9 mouse cellular contexts compared by ENCODE assay signal in genomic region chr15:84965575-84966360, GRCm38 (mm10). TPM values are rescaled to one million over a fixed set of nuclear protein-coding genes. Genes with fewer than 3 reads are reported as not detected.
A peak's percentile ranks its signal among the peaks of the same experiment; 100 is the strongest.
DNase-seq lines count a peak whose midpoint lies in the region; ATAC-seq lines count a peak whose summit lies in the region.
"Had no signal": no experiment of that assay in that cellular context is flagged by ENCODE, and none has a peak within 500 bp of the region (broad histone marks: within the 10 kb centered on the region; RNA-seq: fewer than 3 reads in every experiment).

No protein-coding gene starts in this region.

- no peak overlapping the region for H3K4me3 ChIP-seq in heart, embryonic 11.5 days (ENCODE audit: low read depth, low read length)
- H3K4me3 ChIP-seq: limb, embryonic 15.5 days had no signal

- H3K36me3 ChIP-seq in heart, embryonic 11.5 days (ENCODE audit: control insufficient read depth, insufficient read depth, low read length), result no peaks in the 10 kb centered on the region

- no peaks in the 10 kb centered on the region for H3K4me1 ChIP-seq in heart, embryonic 11.5 days (ENCODE audit: control insufficient read depth, insufficient read depth, low read length)
- H3K4me1 ChIP-seq: limb, embryonic 15.5 days had no signal

- ATAC-seq in heart, embryonic 11.5 days (replicated peaks; ENCODE audit: insufficient number of reproducible peaks, low FRiP score, low TSS enrichment), result no peak

- H3K9ac ChIP-seq in heart, embryonic 11.5 days (ENCODE audit: low read depth, low read length), result no peak overlapping the region
- H3K9ac ChIP-seq: limb, embryonic 15.5 days had no signal

- intact Hi-C loops in gastrocnemius, postnatal 14 days (cut with DNase I; ENCODE audit: low total_unique reads), result no loop called here

- 45% methylated on average over 7 of the region's 7 CpGs for WGBS in heart, embryonic 11.5 days (ENCODE audit: insufficient replicate concordance)

- no peak overlapping the region for H3K4me2 ChIP-seq in heart, embryonic 11.5 days
- H3K4me2 ChIP-seq: limb, embryonic 15.5 days had no signal

- H3K27me3 ChIP-seq in heart, embryonic 11.5 days (ENCODE audit: control insufficient read depth, insufficient read depth, low read length), result no peaks in the 10 kb centered on the region
- H3K27me3 ChIP-seq: limb, embryonic 15.5 days had no signal

- H3K9me3 ChIP-seq in heart, embryonic 11.5 days (replicated peaks; ENCODE audit: control insufficient read depth, low read length), result no peaks in the 10 kb centered on the region
- H3K9me3 ChIP-seq: limb, embryonic 15.5 days had no signal

- H3K27ac ChIP-seq in heart, embryonic 11.5 days (ENCODE audit: low read depth, low read length), result no peak overlapping the region
- H3K27ac ChIP-seq: limb, embryonic 15.5 days had no signal

- peak; percentile 80 for DNase-seq in heart, postnatal 4 days
- DNase-seq in B cell, adult 2 months, result peak; percentile 74 to 75
- DNase-seq in adrenal gland, postnatal 10 days, result peak; percentile 77
- peak; percentile 40 for DNase-seq in gastrocnemius, postnatal 14 days
- DNase-seq in naive thymus-derived CD4-positive, alpha-beta T cell, adult 2 months (ENCODE audit: low read depth), result peak; percentile 49
- no peak for DNase-seq in left cerebral cortex, adult 18-20 months (ENCODE audit: low spot score in 2 of 2)
- DNase-seq in layer of hippocampus, adult 9-11 months, result no peak

RNA-seq across cellular contexts. Expression of gene 5031439G07Rik, which starts 22.6 kb away (rescaled TPM):
- 10 to 100 TPM; 22.2 to 23.8 TPM for total RNA-seq in heart, postnatal 4 days (2021)
- 4.6 and 8.1 TPM in 2 replicates for polyA plus RNA-seq in heart, embryonic 11.5 days (2014; fragmentation: Nextera tagmentation; extraction: Ambion mirVana)
- total RNA-seq in adrenal gland, postnatal 10 days (2021), result 10 to 100 TPM; 38.6 to 47.8 TPM
- 10 to 100 TPM; 26.4 to 35.9 TPM for total RNA-seq in gastrocnemius, postnatal 14 days (2021)
- total RNA-seq in left cerebral cortex, adult 18-20 months (2021), result 10 to 100 TPM; 90.8 to 94.2 TPM

RNA-seq across cellular contexts. Expression of gene Nup50, which starts 42.6 kb away (rescaled TPM):
- total RNA-seq in heart, postnatal 4 days (2021), result 10 to 100 TPM; 27.7 to 27.8 TPM
- 28.5 and 33.1 TPM in 2 replicates for polyA plus RNA-seq in heart, embryonic 11.5 days (2014; fragmentation: Nextera tagmentation; extraction: Ambion mirVana)
- 10 to 100 TPM; 27.4 to 32.4 TPM for total RNA-seq in adrenal gland, postnatal 10 days (2021)
- total RNA-seq in gastrocnemius, postnatal 14 days (2021), result 10 to 100 TPM; 14.3 to 14.4 TPM
- 10 to 100 TPM; 30.6 to 33.4 TPM for total RNA-seq in left cerebral cortex, adult 18-20 months (2021)

RNA-seq across cellular contexts. Expression of gene Gm29666, which starts 45.9 kb away (rescaled TPM):
- under 1 TPM; 0.19 to 0.34 TPM for total RNA-seq in heart, postnatal 4 days (2021)
- 0.27 and 0.52 TPM in 2 replicates for polyA plus RNA-seq in heart, embryonic 11.5 days (2014; fragmentation: Nextera tagmentation; extraction: Ambion mirVana)
- total RNA-seq in adrenal gland, postnatal 10 days (2021), result under 1 TPM; 0.15 to 0.45 TPM
- total RNA-seq in gastrocnemius, postnatal 14 days (2021), result under 1 TPM; 0.09 to 0.14 TPM
- 1 to 10 TPM; 1.1 TPM for total RNA-seq in left cerebral cortex, adult 18-20 months (2021)

RNA-seq across cellular contexts. Expression of gene Upk3a, which starts 51.2 kb away (rescaled TPM):
- not detected for total RNA-seq in heart, postnatal 4 days (2021)
- not detected in 2 replicates for polyA plus RNA-seq in heart, embryonic 11.5 days (2014; fragmentation: Nextera tagmentation; extraction: Ambion mirVana)
- not detected for total RNA-seq in adrenal gland, postnatal 10 days (2021)
- total RNA-seq in gastrocnemius, postnatal 14 days (2021), result not detected
- under 1 TPM; 0.35 to 0.42 TPM for total RNA-seq in left cerebral cortex, adult 18-20 months (2021)

Comparison
In these comparisons a context has a peak if more than half of its experiments do, and no peak if none do; other contexts are left out.
1. DNase-seq: peak in heart, postnatal 4 days (single experiment), B cell, adult 2 months (2 of 2), adrenal gland, postnatal 10 days (single experiment), gastrocnemius, postnatal 14 days (single experiment) and naive thymus-derived CD4-positive, alpha-beta T cell, adult 2 months (single experiment); none in left cerebral cortex, adult 18-20 months (0 of 2) and layer of hippocampus, adult 9-11 months (single experiment).